Mouse (Mus musculus) brown adipose tissue, adult 24 weeks (tissue): ENCODE data around the gene Etnk2. TPM values are rescaled to one million over a fixed set of nuclear protein-coding genes. Genes with fewer than 3 reads are reported as not detected.

Source experiments
- H3K27ac ChIP-seq: fragments of 200-500 bp; replicated peaks from 2 replicates; pipeline ENCODE4 v1.5.1; 2012; ENCODE audit warnings: low read depth, mild to moderate bottlenecking, low read length
- H3K4me1 ChIP-seq: fragments of 200-500 bp; 2 replicates; pipeline ENCODE4 v1.6.1; 2012; ENCODE audit warnings: low read length, mixed read lengths; ENCODE audit not compliant: control insufficient read depth, insufficient read depth, insufficient read length
- H3K4me3 ChIP-seq: fragments of 200-500 bp; 2 replicates; pipeline ENCODE4 v1.5.1; 2012; ENCODE audit warnings: low read depth, mild to moderate bottlenecking, low read length, moderate library complexity; ENCODE audit not compliant: insufficient read depth
- polyA plus RNA-seq: library from polyadenylated mRNA; stranded (reverse); fragments of >200 nt; gene quantifications from 2 replicates; pipeline ENCODE4 v1.2.4, GENCODE M21; 2012; ENCODE audit not compliant: missing spikeins, insufficient read depth, insufficient read length

Gene Etnk2
- polyA plus RNA-seq, 1 experiment, result not detected

DNA sequence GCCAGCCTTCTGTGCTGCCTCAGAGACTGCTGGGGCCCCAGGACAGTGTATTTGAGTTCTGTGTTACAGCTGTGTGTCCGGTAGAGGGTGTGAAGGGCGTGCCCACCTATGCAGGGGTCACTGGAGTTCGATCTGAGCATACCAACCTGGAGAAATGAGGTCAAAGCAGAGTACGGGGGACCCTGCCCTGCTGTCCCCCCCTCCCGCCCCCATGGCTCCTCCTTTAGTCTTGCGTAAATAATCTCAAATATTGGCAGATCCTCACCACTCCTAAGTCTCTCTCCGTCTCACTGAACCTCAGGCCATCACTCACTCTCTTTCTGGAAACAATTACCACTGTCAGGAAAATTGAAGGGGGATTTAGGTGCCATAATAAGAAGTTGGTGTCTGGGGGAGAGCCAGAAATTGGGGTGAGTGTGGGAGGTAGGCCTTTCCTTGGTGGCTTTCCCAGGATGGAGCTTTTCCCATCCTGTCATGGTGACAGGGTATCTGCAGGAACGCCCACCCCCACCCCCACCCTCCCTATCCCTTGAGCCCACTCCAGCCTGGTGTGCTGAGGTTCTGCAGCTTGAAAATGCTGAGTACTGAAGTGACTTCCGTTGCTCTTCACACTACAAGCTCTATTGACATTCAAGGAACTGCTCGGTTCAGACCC lies 3.7 kb downstream of the Etnk2 start:
- Histone ChIP-seq H3K4me3 (no peak overlapping the region), H3K27ac (no peak overlapping the region)

GRCm38 (mm10) chr1:133367606-133368488 lies 4.5 kb downstream of the Etnk2 start:
- Histone ChIP-seq H3K4me1 (no peaks in the 10 kb centered on the region), H3K27ac (no peak overlapping the region), H3K4me3 (no peak overlapping the region)

More for the DNA sequence above, 3.7 kb downstream of the Etnk2 start:
- H3K4me1 ChIP-seq, result no peaks in the 10 kb centered on the region

GRCm38 (mm10) chr1:133368644-133369043 lies 5.3 kb downstream of the Etnk2 start:
- Histone ChIP-seq H3K27ac (no peak overlapping the region), H3K4me1 (no peaks in the 10 kb centered on the region), H3K4me3 (no peak overlapping the region)

GRCm38 (mm10) chr1:133370352-133370751 lies 7.0 kb downstream of the Etnk2 start:
- Histone ChIP-seq H3K27ac (no peak overlapping the region), H3K4me1 (no peaks in the 10 kb centered on the region), H3K4me3 (no peak overlapping the region)

DNA sequence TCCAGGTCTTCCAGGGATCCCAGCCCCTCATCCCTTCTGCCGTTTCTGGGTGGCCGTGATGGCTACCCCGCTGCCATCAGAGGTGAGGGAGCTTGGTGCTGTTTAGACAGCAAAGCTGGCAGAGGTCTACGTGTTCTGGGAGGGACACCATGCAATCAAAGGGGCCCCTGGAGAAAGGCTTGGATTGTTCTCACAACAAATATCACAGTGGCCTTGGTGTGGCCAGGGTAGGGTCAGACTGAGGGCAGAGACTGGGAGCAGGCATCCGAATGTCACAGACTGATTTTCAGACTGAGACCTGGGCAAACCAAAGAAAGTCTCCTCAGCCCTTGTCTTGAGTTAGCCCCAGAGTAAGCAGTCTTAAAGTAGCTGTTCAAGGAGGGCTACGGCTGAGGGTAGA lies 8.1 kb downstream of the Etnk2 start:
- Histone ChIP-seq H3K27ac (no peak overlapping the region), H3K4me3 (no peak overlapping the region), H3K4me1 (no peaks in the 10 kb centered on the region)

DNA sequence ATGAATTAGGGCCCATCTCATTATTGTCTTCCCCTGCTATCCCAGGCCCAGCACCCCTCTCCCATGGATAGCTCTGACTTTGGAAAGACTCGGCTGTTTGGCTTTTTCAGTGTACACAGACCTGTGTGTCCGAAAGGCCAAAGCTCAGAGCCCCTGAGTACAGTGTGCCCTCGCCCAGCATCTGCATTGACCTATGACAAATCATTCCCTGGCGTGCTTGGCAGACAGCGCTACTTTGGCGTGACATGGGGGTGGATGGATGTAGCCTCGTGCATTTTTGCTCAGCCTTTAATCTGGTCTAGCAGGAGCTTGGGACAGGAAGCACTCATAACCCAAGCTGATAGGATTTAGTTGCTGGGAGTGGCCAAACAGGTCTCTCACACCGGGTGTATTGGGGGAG lies 8.7 kb downstream of the Etnk2 start:
- Histone ChIP-seq H3K4me3 (no peak overlapping the region), H3K4me1 (no peaks in the 10 kb centered on the region), H3K27ac (no peak overlapping the region)

DNA sequence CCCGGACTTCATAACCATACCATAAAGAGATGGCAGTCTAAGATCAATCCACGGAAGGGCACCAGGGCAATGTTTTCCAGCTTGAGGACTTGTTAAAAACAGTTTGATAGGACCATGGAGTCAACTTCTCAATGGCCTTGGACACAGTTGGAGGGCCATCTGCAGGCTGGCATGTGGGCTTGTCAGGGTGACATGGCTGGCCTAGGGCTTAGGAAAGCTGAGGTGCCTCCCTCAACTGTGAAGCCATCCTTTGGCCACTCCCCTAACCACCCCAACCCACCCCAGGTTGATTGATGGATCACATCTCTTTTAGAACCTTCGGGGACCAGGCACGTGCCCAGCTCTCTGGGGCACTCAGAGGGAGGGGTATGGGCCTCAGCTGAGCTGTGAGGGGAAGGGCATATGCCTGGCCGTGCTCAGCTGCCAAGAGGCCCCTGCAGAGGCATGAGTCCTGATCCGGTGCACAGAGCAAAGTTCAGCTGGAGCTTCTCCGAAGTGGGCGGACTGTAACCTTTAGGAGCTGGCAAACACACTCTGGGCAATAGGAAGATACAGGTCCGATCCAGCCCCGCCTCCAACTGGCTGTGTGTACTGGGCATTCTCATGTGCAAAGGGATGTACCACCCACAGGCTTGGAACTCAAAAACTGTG lies 12.4 kb downstream of the Etnk2 start:
- H3K27ac ChIP-seq, result no peak overlapping the region
- no peak overlapping the region for H3K4me3 ChIP-seq
- no peaks in the 10 kb centered on the region for H3K4me1 ChIP-seq

DNA sequence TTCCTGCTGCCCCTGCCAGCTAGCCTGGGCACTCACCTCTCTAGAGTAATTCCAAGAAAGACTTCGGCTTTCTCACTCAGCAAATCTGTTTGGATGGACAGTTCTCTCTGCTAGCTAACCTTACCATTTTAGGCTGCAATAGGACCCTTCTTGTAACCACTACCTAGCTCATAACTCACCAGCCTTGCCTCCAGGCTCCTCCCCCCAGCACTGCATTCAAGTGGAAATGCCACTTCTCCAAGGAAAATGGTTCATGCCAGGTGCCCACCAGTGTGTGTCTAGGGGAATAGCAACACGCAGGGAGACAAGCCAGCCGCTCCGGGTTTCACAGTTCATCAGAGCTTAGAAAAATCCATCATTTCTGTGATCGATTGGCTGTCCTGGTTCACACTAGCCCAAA lies 14.2 kb downstream of the Etnk2 start:
- no peaks in the 10 kb centered on the region for H3K4me1 ChIP-seq
- no peak overlapping the region for H3K4me3 ChIP-seq
- H3K27ac ChIP-seq, result no peak overlapping the region

GRCm38 (mm10) chr1:133379254-133379985 lies 16.0 kb downstream of the Etnk2 start:
- Histone ChIP-seq H3K4me3 (no peak overlapping the region), H3K27ac (no peak overlapping the region), H3K4me1 (no peaks in the 10 kb centered on the region)

GRCm38 (mm10) chr1:133379986-133380320 lies 16.6 kb downstream of the Etnk2 start:
- Histone ChIP-seq H3K27ac (no peak overlapping the region), H3K4me3 (no peak overlapping the region), H3K4me1 (no peaks in the 10 kb centered on the region)

- Histone ChIP-seq H3K4me1 (no peaks in the 10 kb centered on the region), H3K4me3 (no peak overlapping the region), H3K27ac (no peak overlapping the region)
Measured at GRCm38 (mm10) chr1:133380347-133381065, 17.1 kb downstream of the Etnk2 start.

GRCm38 (mm10) chr1:133382008-133382407 lies 18.6 kb downstream of the Etnk2 start:
- Histone ChIP-seq H3K4me1 (no peaks in the 10 kb centered on the region; the same call in 1 of the 2 replicates), H3K27ac (no peak overlapping the region), H3K4me3 (no peak overlapping the region)

DNA sequence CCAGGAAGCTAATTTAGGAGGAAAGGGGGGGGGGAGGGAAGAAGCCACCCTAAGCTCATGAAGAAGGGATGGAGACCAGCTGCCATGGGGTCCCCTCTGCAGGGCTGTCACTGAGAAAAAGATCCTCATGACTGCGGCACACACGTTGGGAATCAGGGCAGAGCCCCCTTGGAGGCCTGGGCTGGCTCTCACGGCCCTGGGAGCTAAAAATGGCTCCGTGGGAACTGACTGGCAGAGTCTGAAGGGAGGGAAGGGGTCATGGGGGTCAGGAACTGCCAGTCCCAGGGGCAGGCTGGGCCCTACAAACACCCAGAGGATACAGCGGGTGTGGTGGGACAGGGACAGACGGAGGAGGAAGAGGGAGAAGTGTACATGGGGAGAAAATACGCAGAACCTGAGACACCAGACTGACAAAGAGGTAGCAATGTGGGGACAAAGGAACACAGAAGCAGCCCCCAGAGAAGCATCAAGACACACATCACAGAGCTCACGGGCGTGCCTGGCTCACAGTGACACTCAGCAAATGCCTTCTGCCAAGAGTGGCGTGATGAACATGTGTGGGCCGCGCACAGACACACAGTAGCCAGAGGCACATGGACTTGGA lies 19.3 kb downstream of the Etnk2 start:
- H3K4me1 ChIP-seq, result no peaks in the 10 kb centered on the region; the same call in 1 of the 2 replicates
- H3K27ac ChIP-seq, result no peak overlapping the region
- H3K4me3 ChIP-seq, result no peak overlapping the region

GRCm38 (mm10) chr1:133383157-133383783 lies 19.9 kb downstream of the Etnk2 start:
- Histone ChIP-seq H3K4me1 (no peaks in the 10 kb centered on the region; the same call in 1 of the 2 replicates), H3K27ac (no peak overlapping the region), H3K4me3 (no peak overlapping the region)
